Mouse (Mus musculus) forebrain, embryonic 10.5 days (tissue): Measurements from ENCODE around the gene Evl. TPM values are rescaled to one million over a fixed set of nuclear protein-coding genes. Genes with fewer than 3 reads are reported as not detected.
A peak's percentile ranks its signal among the peaks of the same experiment; 100 is the strongest.

Experiments
- DNase-seq: peaks from one replicate; pipeline ENCODE4 v3.0.0-alpha.2; 2017; ENCODE audit warnings: low spot score; ENCODE audit errors: extremely low spot score
- H3K27ac ChIP-seq: fragments of 300-500 bp; sonication (generic); 2 replicates; pipeline ENCODE4 v1.5.1; 2016; ENCODE audit warnings: mild to moderate bottlenecking
- H3K27me3 ChIP-seq: fragments of 300-500 bp; sonication (generic); 2 replicates; pipeline ENCODE4 v1.6.1; 2016; ENCODE audit warnings: mild to moderate bottlenecking; ENCODE audit not compliant: poor library complexity, severe bottlenecking
- H3K36me3 ChIP-seq: fragments of 300-500 bp; sonication (generic); replicated peaks from 2 replicates; pipeline ENCODE4 v1.6.1; 2016; ENCODE audit warnings: mild to moderate bottlenecking, moderate library complexity
- H3K4me1 ChIP-seq: fragments of 300-500 bp; sonication (generic); 2 replicates; pipeline ENCODE4 v1.6.1; 2016
- H3K4me3 ChIP-seq: fragments of 300-500 bp; sonication (generic); 2 replicates; pipeline ENCODE4 v1.5.1; 2016; ENCODE audit warnings: mild to moderate bottlenecking, moderate library complexity
- H3K9me3 ChIP-seq: fragments of 300-500 bp; sonication (generic); 2 replicates; pipeline ENCODE4 v1.6.1; 2016; ENCODE audit warnings: mild to moderate bottlenecking, moderate library complexity
- WGBS: fragments of 180-500 bp; shearing (Covaris S2); methylation state at CpG from one replicate; pipeline ENCODE4 v1.1.7; 2016; 5-methylcytosine and 5-hydroxymethylcytosine counted together
- polyA plus RNA-seq: library from polyadenylated mRNA; unstranded; fragments of >200 nt; fragmentation: Nextera tagmentation; extraction: Ambion mirVana; gene quantifications from 2 replicates; pipeline ENCODE4 v1.2.1, GENCODE M21; 2016

The Evl gene
- polyA plus RNA-seq, 1 experiment from 2014 or later: 55.2 TPM

- WGBS: 90% methylated on average over 6 of the region's 6 CpGs
- H3K27me3 ChIP-seq: no peaks in the 10 kb centered on the region
- H3K4me1 ChIP-seq: no peaks in the 10 kb centered on the region
- H3K27ac ChIP-seq: no peak overlapping the region
- DNase-seq: no peak
- H3K4me3 ChIP-seq: no peak overlapping the region
- H3K9me3 ChIP-seq: no peaks in the 10 kb centered on the region
- peaks cover 48% of the 10 kb centered on the region for H3K36me3 ChIP-seq
These were observed 76.5 kb downstream of the Evl start for GRCm38 (mm10) chr12:108630741-108631688.

- Histone ChIP-seq H3K4me3 (no peak overlapping the region), H3K9me3 (no peaks in the 10 kb centered on the region), H3K36me3 (peaks cover 50% of the 10 kb centered on the region), H3K27me3 (no peaks in the 10 kb centered on the region), H3K27ac (no peak overlapping the region), H3K4me1 (no peaks in the 10 kb centered on the region)
- no peak for DNase-seq
These were observed 78.0 kb downstream of the Evl start for GRCm38 (mm10) chr12:108632501-108632900.

GRCm38 (mm10) chr12:108634031-108634430 lies 79.5 kb downstream of the Evl start:
- no peak overlapping the region for H3K27ac ChIP-seq
- H3K36me3 ChIP-seq: peaks cover 43% of the 10 kb centered on the region
- no peaks in the 10 kb centered on the region for H3K27me3 ChIP-seq
- WGBS: 98% methylated on average over 1 of the region's 1 CpGs
- no peaks in the 10 kb centered on the region for H3K9me3 ChIP-seq
- H3K4me1 ChIP-seq: no peaks in the 10 kb centered on the region
- H3K4me3 ChIP-seq: no peak overlapping the region
- no peak for DNase-seq

DNA sequence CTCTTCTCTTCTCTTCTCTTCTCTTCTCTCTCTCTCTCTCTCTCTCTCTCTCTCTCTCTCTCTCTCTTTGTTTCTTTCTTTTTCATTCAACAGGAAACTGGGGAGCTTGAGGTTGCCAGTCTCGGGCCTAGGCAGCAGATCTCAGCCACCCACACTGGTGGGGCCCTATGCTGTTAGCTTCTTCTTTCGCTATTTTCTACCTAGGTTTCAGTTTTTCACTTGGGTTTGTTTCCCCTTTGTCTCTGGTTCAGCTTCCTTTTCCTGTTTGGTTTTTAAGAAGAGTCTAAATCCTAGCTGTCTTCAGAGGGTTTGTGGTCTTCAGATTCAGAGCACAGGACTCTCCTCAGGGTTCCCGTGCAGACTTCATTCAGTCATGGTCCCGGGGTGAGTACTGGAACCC lies 81.0 kb downstream of the Evl start:
- Histone ChIP-seq H3K4me3 (no peak overlapping the region), H3K27ac (no peak overlapping the region), H3K36me3 (peaks cover 49% of the 10 kb centered on the region), H3K9me3 (no peaks in the 10 kb centered on the region), H3K4me1 (no peaks in the 10 kb centered on the region), H3K27me3 (no peaks in the 10 kb centered on the region)
- no peak for DNase-seq
- 93% methylated on average over 4 of the region's 4 CpGs for WGBS

GRCm38 (mm10) chr12:108637440-108637839 lies 82.9 kb downstream of the Evl start:
- Histone ChIP-seq H3K4me1 (no peaks in the 10 kb centered on the region), H3K27me3 (no peaks in the 10 kb centered on the region), H3K9me3 (no peaks in the 10 kb centered on the region), H3K36me3 (peaks cover 42% of the 10 kb centered on the region), H3K27ac (no peak overlapping the region), H3K4me3 (no peak overlapping the region)
- no peak for DNase-seq
- 89% methylated on average over 5 of the region's 5 CpGs for WGBS

DNA sequence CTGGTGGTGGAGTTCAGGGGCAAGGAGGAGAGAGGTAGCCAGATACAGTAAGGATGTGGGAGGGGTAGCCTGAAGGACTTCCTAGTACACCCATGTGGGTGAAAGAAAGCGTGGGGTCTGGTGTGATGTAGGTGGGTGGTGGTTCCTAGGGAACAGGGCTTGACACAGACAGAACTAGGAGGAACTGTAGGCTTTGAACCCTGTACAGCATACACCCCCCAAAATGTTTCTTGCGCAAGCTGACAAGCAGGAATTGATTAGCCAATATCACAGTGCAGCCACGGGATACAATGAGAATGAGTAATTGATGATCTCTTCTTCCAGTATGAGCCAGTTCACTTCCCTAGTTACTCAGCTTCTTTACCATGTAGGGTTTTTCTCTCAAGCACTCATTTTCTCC lies 84.6 kb downstream of the Evl start:
- no peaks in the 10 kb centered on the region for H3K4me1 ChIP-seq
- no peaks in the 10 kb centered on the region for H3K27me3 ChIP-seq
- no peak for DNase-seq
- no peaks in the 10 kb centered on the region for H3K9me3 ChIP-seq
- peaks cover 34% of the 10 kb centered on the region for H3K36me3 ChIP-seq
- 96% methylated on average over 3 of the region's 3 CpGs for WGBS
- no peak overlapping the region for H3K27ac ChIP-seq
- no peak overlapping the region for H3K4me3 ChIP-seq

GRCm38 (mm10) chr12:108642019-108642418 lies 87.5 kb downstream of the Evl start:
- H3K27me3 ChIP-seq: no peaks in the 10 kb centered on the region
- WGBS: 94% methylated on average over 3 of the region's 3 CpGs
- no peak overlapping the region for H3K4me3 ChIP-seq
- no peak for DNase-seq
- H3K36me3 ChIP-seq: peaks cover 17% of the 10 kb centered on the region
- H3K4me1 ChIP-seq: no peaks in the 10 kb centered on the region
- H3K9me3 ChIP-seq: no peaks in the 10 kb centered on the region
- no peak overlapping the region for H3K27ac ChIP-seq

- Histone ChIP-seq H3K27ac (no peak overlapping the region), H3K27me3 (no peaks in the 10 kb centered on the region), H3K4me1 (no peaks in the 10 kb centered on the region), H3K4me3 (no peak overlapping the region), H3K36me3 (peaks cover 39% of the 10 kb centered on the region), H3K9me3 (no peaks in the 10 kb centered on the region)
- no peak for DNase-seq
- 90% methylated on average over 1 of the region's 1 CpGs for WGBS
These were observed 91.7 kb downstream of the Evl start for GRCm38 (mm10) chr12:108646234-108646633.

GRCm38 (mm10) chr12:108647784-108648183 lies 93.3 kb downstream of the Evl start:
- H3K36me3 ChIP-seq: peaks cover 52% of the 10 kb centered on the region

DNA sequence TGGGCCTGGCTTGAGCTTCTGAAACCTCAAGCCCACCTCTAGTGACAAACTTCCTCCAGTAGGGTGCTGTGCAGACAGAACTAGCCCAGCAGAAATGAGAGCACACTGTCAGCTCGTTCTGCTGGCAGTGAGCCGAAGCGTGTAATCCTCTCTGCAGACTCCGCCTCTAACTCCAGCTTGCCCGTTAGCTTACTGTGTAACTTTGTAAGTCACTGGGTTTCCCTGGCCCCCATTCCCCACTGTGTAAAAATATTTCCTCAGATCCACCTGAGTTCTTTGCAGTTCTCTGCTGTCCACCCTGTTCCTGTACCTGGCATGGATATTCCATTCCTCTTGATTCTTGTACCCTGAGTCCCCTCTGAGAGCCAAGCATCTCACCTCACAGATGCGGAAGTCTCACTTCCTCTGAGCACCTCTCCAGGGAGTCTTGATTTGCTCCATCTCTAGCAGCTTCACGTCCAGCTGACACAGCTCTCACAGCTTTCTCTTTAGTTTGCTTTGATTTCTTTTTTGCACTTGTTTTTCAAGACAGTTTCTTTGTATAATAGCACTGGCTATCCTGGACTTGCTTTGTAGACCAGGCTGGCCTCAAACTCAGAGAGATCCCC lies 96.6 kb downstream of the Evl start:
- DNase-seq: no peak
- Histone ChIP-seq H3K27ac (no peak overlapping the region), H3K9me3 (no peaks in the 10 kb centered on the region), H3K36me3 (peaks cover 84% of the 10 kb centered on the region), H3K4me1 (no peaks in the 10 kb centered on the region), H3K27me3 (no peaks in the 10 kb centered on the region), H3K4me3 (no peak overlapping the region)
- 76% methylated on average over 7 of the region's 7 CpGs for WGBS

More at GRCm38 (mm10) chr12:108647784-108648183, 93.3 kb downstream of the Evl start:
- H3K27me3 ChIP-seq: no peaks in the 10 kb centered on the region
- no peak for DNase-seq
- H3K9me3 ChIP-seq: no peaks in the 10 kb centered on the region
- H3K4me1 ChIP-seq: no peaks in the 10 kb centered on the region
- no peak overlapping the region for H3K27ac ChIP-seq
- no peak overlapping the region for H3K4me3 ChIP-seq

- 90% methylated on average over 11 of the region's 11 CpGs for WGBS
- H3K36me3 ChIP-seq: peaks cover 93% of the 10 kb centered on the region
- no peaks in the 10 kb centered on the region for H3K27me3 ChIP-seq
- DNase-seq: no peak
- no peaks in the 10 kb centered on the region for H3K4me1 ChIP-seq
- no peak overlapping the region for H3K27ac ChIP-seq
- no peak overlapping the region for H3K4me3 ChIP-seq
- no peaks in the 10 kb centered on the region for H3K9me3 ChIP-seq
These were observed 99.1 kb downstream of the Evl start for GRCm38 (mm10) chr12:108653358-108654335.

GRCm38 (mm10) chr12:108657350-108657749 lies 102.8 kb downstream of the Evl start:
- peaks cover 90% of the 10 kb centered on the region for H3K36me3 ChIP-seq

More at GRCm38 (mm10) chr12:108657350-108657749, 102.8 kb downstream of the Evl start:
- H3K27me3 ChIP-seq: no peaks in the 10 kb centered on the region
- DNase-seq: peak; percentile 21
- H3K9me3 ChIP-seq: no peaks in the 10 kb centered on the region
- WGBS: 84% methylated on average over 1 of the region's 1 CpGs
- H3K4me1 ChIP-seq: no peaks in the 10 kb centered on the region
- no peak overlapping the region for H3K4me3 ChIP-seq
- H3K27ac ChIP-seq: no peak overlapping the region
